In the genomic region with DNA sequence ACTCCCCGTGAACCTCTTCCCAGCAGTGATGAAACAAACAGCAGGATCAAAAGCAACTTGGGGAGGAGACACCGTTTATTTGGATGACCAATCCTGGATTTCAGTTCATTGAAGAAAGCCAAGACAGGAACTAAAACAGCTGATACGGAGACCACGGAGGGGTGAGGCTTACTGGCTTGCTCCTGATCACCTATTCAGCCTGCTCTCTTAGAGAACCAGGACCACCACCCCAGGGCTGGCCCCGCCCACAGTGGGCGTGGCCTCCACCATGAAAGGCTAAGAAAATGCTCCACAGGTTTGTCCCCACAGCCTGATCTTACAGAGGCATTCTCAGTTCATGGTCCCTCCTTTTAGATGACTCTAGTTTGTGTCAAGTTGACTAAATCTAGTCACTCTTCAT, we compare ENCODE assay signal across 1 mouse cellular context.
TF ChIP-seq lines count a peak whose summit lies in the region.

No protein-coding gene starts in this region.

TF ChIP-seq in ES-E14, 5 proteins besides CTCF, POLR2A, EP300 and RAD21:
- TF ChIP-seq ZNF384 (IDR thresholded peaks at IDR 0.05; ENCODE audit: low read depth, low read length) (no peak), CHD2 (IDR thresholded peaks at IDR 0.05; ENCODE audit: low read depth, low read length) (no peak), HCFC1 (IDR thresholded peaks at IDR 0.05; ENCODE audit: borderline replicate concordance, insufficient read depth, low read length) (no peak), ZC3H11A (IDR thresholded peaks at IDR 0.05; ENCODE audit: borderline replicate concordance, low read depth, low read length) (no peak), MAFK (IDR thresholded peaks at IDR 0.05; ENCODE audit: insufficient read depth, low read depth, low read length) (no peak)
